Mouse (Mus musculus): ENCODE measurements around the gene Fdxr.

DNA sequence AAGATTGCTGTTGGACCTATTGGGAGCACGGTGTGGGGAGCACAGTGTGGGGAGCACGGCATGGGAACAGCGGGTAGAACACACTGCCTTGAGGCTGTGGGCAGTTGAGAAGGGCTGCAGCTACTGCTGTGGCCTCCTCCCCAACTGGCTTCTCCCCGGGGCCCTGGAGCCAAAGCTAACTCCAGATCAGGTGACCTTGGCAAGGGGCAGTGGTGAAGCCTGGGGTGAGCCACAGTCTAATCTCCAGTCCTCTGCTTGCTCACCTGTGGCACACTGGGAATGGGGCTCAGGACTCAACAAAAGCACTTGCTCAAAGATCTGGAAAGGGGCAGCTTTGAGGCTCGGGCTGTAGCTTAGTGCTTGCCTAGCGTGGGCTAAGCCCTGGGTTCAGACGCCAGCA, 40.4 kb upstream of the Fdxr start:
- no peak for TF ChIP-seq CTCF (IDR thresholded peaks at IDR 0.05; ENCODE audit: control insufficient read depth, insufficient read depth, insufficient replicate concordance, low read depth, low read length)
- no peak for TF ChIP-seq POLR2A (IDR thresholded peaks at IDR 0.05; ENCODE audit: control insufficient read depth, low read depth, low read length)

Measured in testis, adult 2 months (tissue).